Mouse (Mus musculus) forebrain, embryonic 12.5 days (tissue): ENCODE measurements at regions not wholly inside any gene's neighbourhood (a gene's known extent, or its start where the extent isn't known, plus 50 kb on each side); places are given as distances from the start of the nearest gene placed in this dataset.

ENCODE experiments used
- ATAC-seq: fragments of 200-750 bp; cut with Nextera tagmentation; 2 replicates; pipeline ENCODE4 v1.8.0; 2017; ENCODE audit warnings: moderate TSS enrichment; ENCODE audit not compliant: low FRiP score
- H3K27ac ChIP-seq: fragments of 300-500 bp; sonication (generic); 2 replicates; pipeline ENCODE4 v1.5.1; 2016; ENCODE audit warnings: mild to moderate bottlenecking
- H3K27me3 ChIP-seq: fragments of 300-500 bp; sonication (generic); 2 replicates; pipeline ENCODE4 v1.6.1; 2016; ENCODE audit warnings: mild to moderate bottlenecking
- H3K36me3 ChIP-seq: fragments of 300-500 bp; sonication (generic); replicated peaks from 2 replicates; pipeline ENCODE4 v1.6.1; 2016; ENCODE audit warnings: mild to moderate bottlenecking
- H3K4me1 ChIP-seq: fragments of 300-500 bp; sonication (generic); 2 replicates; pipeline ENCODE4 v1.6.1; 2016
- H3K4me2 ChIP-seq: fragments of 300-500 bp; sonication (generic); 2 replicates; pipeline ENCODE4 v1.6.1; 2016; ENCODE audit warnings: mild to moderate bottlenecking, moderate library complexity
- H3K4me3 ChIP-seq: fragments of 300-500 bp; sonication (generic); replicated peaks from 2 replicates; pipeline ENCODE4 v1.5.1; 2016; ENCODE audit warnings: mild to moderate bottlenecking
- H3K9ac ChIP-seq: fragments of 300-500 bp; sonication (generic); 2 replicates; pipeline ENCODE4 v1.6.1; 2016; ENCODE audit warnings: mild to moderate bottlenecking
- H3K9me3 ChIP-seq: fragments of 300-500 bp; sonication (generic); 2 replicates; pipeline ENCODE4 v1.6.1; 2016
- WGBS: fragments of 180-500 bp; shearing (Covaris S2); methylation state at CpG from one replicate; pipeline ENCODE4 v1.1.7; 2016; 5-methylcytosine and 5-hydroxymethylcytosine counted together

DNA sequence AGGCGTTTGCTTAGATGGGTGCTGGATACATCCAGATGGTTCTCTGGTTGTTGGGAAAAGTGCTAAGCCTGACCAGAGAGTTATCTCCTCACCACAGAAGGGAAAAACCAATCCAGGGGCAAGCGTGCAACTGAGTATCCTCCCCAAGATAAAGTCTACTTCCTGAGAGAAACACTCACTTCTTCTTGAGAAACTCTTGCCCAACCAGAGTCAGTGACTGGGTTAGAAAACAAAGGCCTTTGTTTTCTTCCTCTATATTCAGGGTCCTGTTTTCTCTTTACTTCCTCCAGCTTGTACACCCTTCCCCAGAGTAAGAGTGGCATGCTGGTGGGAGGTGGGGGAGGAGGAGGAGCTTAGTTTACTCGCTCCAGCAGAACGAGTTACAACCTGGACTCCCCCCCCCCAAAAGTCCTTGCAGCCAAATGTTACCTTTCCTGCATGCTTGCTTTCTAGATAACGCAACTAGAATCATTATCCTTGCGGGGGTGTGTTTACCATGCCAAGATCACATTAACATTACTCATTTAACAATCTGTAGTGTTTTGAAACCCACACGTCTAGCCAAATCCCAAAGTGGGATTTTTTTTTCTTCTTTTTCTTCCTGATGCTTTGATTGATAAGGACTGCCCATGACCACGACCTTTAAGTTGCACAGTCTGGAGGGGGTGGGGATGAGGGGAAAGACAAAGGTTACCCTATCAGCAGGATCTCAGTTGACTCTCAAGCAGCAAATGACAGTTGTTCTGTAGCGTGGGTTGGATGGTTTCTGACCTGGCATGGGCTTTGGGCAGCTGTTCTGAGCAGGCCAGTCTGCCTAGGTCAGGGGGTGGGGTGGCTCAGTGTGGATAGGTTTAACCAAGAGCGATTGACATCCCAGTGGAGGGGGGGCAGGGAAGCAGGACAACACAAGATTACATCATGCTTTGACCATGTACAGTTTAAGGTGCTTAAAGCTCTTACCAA is 147.4 kb upstream of the Ado start:
- no peaks in the 10 kb centered on the region for H3K36me3 ChIP-seq
- no peaks in the 10 kb centered on the region for H3K27me3 ChIP-seq
- H3K4me1 ChIP-seq, result no peaks in the 10 kb centered on the region
- no peak overlapping the region for H3K9ac ChIP-seq
- H3K9me3 ChIP-seq, result no peaks in the 10 kb centered on the region
- no peak overlapping the region for H3K4me3 ChIP-seq
- 70% methylated on average over 10 of the region's 10 CpGs for WGBS
- no peak overlapping the region for H3K27ac ChIP-seq
- ATAC-seq, result no peak
- no peak overlapping the region for H3K4me2 ChIP-seq

DNA sequence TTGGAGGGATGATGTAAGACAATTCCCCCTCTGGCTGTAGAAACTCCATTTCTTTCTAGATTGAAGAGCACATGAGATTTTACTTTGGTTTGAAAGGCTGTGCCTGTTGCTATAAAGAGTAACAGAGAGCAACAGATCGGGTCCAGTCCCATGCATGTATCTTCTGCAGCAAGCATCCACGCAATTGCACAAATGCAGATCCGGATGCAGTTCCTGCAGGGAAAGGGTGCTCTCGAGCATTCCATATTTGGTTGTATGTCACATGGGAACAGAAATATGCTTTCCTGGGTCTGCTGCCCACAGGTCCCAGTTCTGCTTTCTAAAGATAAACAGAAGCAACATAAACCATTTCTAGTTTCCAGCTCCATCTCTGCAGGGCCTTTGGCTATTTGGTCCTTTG is 146.0 kb upstream of the Ado start:
- WGBS, result 93% methylated on average over 4 of the region's 4 CpGs
- no peak overlapping the region for H3K9ac ChIP-seq

DNA sequence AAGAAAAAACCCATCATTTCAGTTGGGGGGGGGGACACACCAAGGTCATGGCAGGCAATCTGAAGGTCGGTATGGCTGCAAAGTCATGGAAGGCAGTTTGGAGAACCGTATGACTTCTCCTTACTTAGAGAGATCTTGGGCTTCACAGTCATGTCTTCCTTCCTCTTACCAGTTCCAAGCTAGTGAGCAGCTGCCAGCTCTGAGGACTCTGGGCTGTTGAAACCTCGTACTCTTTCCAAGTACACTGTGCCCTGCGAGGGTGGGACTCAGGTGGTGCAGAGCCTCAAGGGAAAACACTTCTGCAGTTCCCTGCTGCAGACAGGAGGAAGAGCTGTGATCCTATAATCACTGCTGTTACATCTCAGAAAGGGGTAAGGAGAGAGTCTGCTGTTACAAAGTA is 144.8 kb upstream of the Ado start:
- H3K4me1 ChIP-seq, result no peaks in the 10 kb centered on the region
- no peak overlapping the region for H3K4me2 ChIP-seq
- WGBS, result 85% methylated on average over 4 of the region's 4 CpGs
- H3K36me3 ChIP-seq, result no peaks in the 10 kb centered on the region
- H3K27me3 ChIP-seq, result no peaks in the 10 kb centered on the region
- H3K27ac ChIP-seq, result no peak overlapping the region
- ATAC-seq, result no peak
- H3K9me3 ChIP-seq, result no peaks in the 10 kb centered on the region
- H3K4me3 ChIP-seq, result no peak overlapping the region
- no peak overlapping the region for H3K9ac ChIP-seq

More for the DNA sequence above, 146.0 kb upstream of the Ado start:
- ATAC-seq, result no peak
- H3K4me2 ChIP-seq, result no peak overlapping the region
- H3K4me1 ChIP-seq, result no peaks in the 10 kb centered on the region
- H3K36me3 ChIP-seq, result no peaks in the 10 kb centered on the region
- H3K27me3 ChIP-seq, result no peaks in the 10 kb centered on the region
- no peak overlapping the region for H3K27ac ChIP-seq
- no peaks in the 10 kb centered on the region for H3K9me3 ChIP-seq
- no peak overlapping the region for H3K4me3 ChIP-seq

DNA sequence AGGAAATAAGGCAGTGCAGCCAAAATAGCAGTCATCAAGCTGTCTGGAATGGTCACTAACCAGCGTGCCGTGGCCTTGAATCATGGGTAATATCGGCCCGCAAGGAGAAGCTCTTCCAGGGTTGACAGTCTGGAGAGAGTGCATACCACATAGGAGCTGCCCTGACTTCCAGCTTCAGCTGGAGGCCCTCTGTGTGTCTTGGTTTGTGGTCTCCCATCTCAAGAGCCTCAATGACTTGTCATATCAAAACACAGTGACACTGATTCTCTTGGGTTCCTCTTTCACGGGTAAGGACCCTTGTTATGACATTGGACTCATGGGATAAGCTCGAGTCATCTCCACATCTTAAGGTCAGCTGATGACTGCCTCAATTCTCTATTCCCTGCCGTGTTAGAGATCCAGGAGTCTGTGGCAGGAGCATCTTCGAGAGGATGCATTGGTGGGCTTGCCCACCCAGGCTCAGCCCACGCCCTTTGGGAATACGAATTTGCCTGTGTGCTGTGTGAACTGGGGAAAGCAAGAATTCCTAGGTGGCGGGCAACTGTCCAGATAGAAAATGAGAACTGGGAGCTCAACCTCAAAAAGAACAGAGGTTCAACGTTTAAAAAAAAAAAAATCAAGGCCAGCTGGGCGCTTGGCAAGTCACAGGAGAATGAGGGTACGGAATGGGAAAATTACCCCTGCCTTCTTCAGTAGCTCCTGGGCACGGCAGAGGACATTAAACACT is 141.4 kb upstream of the Ado start:
- H3K4me1 ChIP-seq, result no peaks in the 10 kb centered on the region
- no peak overlapping the region for H3K4me2 ChIP-seq
- no peak for ATAC-seq
- H3K27me3 ChIP-seq, result no peaks in the 10 kb centered on the region
- H3K27ac ChIP-seq, result no peak overlapping the region
- WGBS, result 89% methylated on average over 15 of the region's 15 CpGs
- H3K4me3 ChIP-seq, result no peak overlapping the region
- no peaks in the 10 kb centered on the region for H3K9me3 ChIP-seq
- H3K36me3 ChIP-seq, result no peaks in the 10 kb centered on the region
- no peak overlapping the region for H3K9ac ChIP-seq

DNA sequence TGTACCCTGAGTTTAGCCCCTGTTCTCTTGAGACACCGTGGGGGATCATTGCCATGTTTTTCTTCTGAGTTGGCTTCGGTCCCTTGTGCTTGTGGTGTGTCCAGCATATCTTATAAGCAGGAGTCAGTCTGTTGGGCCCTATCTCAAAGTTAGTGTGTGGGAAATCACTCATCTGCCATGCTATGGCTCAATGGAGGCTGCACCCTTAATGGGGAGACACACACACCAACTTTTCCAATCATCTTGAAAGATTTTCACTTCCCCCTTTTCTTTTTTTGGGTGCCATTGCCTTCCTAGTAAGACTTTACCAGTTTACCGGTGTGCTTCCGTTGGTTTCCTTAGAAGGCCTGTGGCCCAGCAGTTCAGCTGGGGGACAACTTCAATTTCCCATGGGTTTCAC is 130.6 kb upstream of the Ado start:
- Histone ChIP-seq H3K4me1 (no peaks in the 10 kb centered on the region), H3K9me3 (no peaks in the 10 kb centered on the region), H3K36me3 (no peaks in the 10 kb centered on the region), H3K27ac (no peak overlapping the region), H3K4me2 (no peak overlapping the region), H3K4me3 (no peak overlapping the region), H3K27me3 (no peaks in the 10 kb centered on the region), H3K9ac (no peak overlapping the region)
- 97% methylated on average over 4 of the region's 4 CpGs for WGBS
- ATAC-seq, result no peak

DNA sequence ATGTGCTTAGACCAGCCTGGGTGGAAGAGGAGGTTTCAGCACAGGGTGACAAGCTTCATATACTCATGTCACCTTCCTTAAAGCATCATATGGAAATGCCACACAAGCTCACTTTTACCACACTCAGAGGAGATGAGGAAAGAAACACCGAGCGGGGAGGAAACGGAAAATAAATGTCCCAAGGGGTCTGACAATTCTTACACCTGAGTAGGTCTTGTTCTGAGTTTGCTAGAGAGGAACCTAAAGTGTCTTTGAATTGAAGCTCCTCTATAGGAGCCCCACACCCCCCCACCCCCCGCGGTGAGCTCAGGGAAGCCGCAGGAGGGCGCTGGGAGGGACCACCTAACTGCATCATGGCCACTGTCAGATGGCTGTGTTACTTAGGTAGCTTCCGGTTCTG is 124.7 kb upstream of the Ado start:
- no peak for ATAC-seq
- Histone ChIP-seq H3K36me3 (no peaks in the 10 kb centered on the region), H3K9me3 (no peaks in the 10 kb centered on the region), H3K4me3 (no peak overlapping the region), H3K4me2 (no peak overlapping the region), H3K27ac (no peak overlapping the region), H3K27me3 (no peaks in the 10 kb centered on the region), H3K9ac (no peak overlapping the region), H3K4me1 (no peaks in the 10 kb centered on the region)
- WGBS, result 90% methylated on average over 8 of the region's 8 CpGs

DNA sequence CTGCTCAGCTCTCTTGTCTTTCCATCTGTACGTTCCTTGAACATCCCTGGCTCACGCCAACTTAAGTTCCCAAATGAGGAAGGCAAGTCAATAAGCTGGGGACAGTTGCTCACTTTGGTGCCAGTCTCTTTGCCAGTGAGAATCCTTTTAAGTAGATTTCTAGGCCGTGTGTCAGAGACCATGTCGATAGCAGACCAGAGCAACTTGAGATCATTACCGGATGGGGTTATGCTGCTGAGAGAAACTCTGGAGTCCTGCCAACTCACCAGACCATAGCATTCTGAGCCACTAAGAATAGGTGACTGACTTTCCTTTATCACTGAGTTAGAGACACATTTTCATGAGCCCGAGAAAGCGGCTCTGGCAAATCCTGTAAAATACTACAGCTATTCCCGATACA is 123.5 kb upstream of the Ado start:
- H3K9ac ChIP-seq, result no peak overlapping the region
- no peaks in the 10 kb centered on the region for H3K36me3 ChIP-seq
- H3K9me3 ChIP-seq, result no peaks in the 10 kb centered on the region
- no peak overlapping the region for H3K4me3 ChIP-seq
- no peak overlapping the region for H3K27ac ChIP-seq
- no peak for ATAC-seq
- H3K4me2 ChIP-seq, result no peak overlapping the region
- H3K4me1 ChIP-seq, result no peaks in the 10 kb centered on the region
- 92% methylated on average over 8 of the region's 8 CpGs for WGBS
- no peaks in the 10 kb centered on the region for H3K27me3 ChIP-seq

DNA sequence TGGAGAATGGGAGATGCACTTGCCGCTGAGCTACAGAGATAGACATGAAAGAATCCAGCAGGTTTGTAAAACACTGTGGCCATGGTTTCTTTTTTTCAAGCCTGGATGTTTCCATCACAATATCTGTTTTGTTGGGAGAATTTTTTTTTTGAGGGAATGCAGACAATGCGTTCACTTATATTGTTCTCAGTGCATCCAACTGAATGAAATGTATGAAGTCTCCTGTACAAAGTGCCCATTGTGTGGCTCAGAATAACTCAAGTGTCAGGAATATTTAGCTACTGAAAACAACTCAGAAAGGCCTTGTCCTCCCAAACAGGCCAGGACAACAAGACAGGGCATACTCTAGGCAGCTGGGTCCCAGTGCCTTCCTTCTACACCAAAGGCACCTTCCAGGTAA is 120.3 kb upstream of the Ado start:
- Histone ChIP-seq H3K9ac (no peak overlapping the region), H3K27me3 (no peaks in the 10 kb centered on the region), H3K36me3 (no peaks in the 10 kb centered on the region), H3K4me2 (no peak overlapping the region), H3K9me3 (no peaks in the 10 kb centered on the region), H3K27ac (no peak overlapping the region), H3K4me1 (no peaks in the 10 kb centered on the region), H3K4me3 (no peak overlapping the region)
- no peak for ATAC-seq
- 79% methylated on average over 2 of the region's 2 CpGs for WGBS

DNA sequence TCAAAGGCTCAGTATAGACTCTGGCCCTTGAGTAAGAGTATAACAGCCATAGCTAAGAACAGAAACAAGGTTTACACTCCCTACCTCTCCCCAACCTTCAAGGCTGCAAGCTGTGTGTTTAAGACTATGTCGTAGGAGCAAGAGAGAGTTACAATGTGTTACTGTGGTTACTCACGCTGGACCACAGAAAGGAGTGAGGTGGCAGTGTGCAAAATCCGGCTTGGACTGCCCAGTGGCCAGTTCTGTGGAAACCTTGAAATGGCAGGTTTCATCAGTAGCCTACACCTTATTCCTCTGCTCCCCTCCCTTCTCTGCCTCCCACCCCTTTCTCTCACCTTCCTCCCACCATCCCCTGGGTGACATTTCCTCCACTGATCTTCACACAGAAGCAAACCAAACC is 114.3 kb upstream of the Ado start:
- no peaks in the 10 kb centered on the region for H3K36me3 ChIP-seq
- no peaks in the 10 kb centered on the region for H3K27me3 ChIP-seq
- H3K4me3 ChIP-seq, result no peak overlapping the region
- H3K9me3 ChIP-seq, result no peaks in the 10 kb centered on the region
- no peak overlapping the region for H3K4me2 ChIP-seq
- H3K9ac ChIP-seq, result no peak overlapping the region
- no peaks in the 10 kb centered on the region for H3K4me1 ChIP-seq
- no peak overlapping the region for H3K27ac ChIP-seq
- ATAC-seq, result no peak
- WGBS, result 68% methylated on average over 3 of the region's 3 CpGs

DNA sequence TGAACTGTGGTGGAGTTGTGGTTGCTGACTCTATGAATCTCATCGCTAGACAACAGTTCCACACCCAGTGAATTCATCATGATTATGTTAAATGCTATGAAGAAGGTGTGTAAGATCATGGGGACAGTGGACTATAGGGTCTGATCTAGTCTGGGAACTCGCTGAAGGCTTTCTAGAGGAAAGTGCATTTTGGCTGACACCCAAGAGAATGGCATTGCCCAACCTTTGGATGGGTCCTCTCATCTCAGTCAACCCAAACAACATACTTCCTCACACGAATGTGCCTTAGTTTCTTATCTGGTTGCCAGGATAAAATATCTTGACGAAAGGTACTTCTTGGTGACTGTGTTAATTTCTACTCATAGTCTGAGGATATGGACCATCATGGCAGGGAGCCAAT is 112.9 kb upstream of the Ado start:
- H3K9ac ChIP-seq, result no peak overlapping the region
- H3K4me3 ChIP-seq, result no peak overlapping the region
- H3K4me1 ChIP-seq, result no peaks in the 10 kb centered on the region
- no peaks in the 10 kb centered on the region for H3K9me3 ChIP-seq
- H3K4me2 ChIP-seq, result no peak overlapping the region
- H3K36me3 ChIP-seq, result no peaks in the 10 kb centered on the region
- 80% methylated on average over 4 of the region's 4 CpGs for WGBS
- no peak overlapping the region for H3K27ac ChIP-seq
- no peaks in the 10 kb centered on the region for H3K27me3 ChIP-seq
- no peak for ATAC-seq

DNA sequence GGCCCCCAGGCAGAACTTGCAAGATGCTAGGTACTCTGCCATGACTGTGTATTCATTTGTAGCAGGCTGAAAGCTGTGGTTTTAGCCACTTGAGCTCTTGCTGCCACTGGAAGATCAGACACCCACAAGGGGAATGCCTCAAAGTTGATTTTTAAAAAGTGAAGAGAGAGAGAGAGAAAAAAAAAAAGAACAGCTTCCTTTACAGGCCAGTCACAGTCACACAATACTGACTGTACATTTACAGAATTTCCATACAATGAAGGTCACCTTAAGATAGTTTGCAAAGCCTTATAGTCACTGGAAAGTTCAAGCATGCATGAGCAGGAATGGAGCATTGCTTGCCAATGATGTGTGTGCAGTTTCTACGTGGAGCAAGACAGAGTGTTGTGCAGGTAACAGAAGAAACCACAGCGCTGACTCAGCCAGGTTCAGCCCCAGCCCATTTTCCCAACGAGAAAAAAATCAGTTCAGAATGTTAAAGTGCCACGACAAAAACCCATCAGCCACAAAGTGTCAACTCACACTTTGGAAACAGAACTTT is 109.3 kb upstream of the Ado start:
- H3K4me1 ChIP-seq, result no peaks in the 10 kb centered on the region

DNA sequence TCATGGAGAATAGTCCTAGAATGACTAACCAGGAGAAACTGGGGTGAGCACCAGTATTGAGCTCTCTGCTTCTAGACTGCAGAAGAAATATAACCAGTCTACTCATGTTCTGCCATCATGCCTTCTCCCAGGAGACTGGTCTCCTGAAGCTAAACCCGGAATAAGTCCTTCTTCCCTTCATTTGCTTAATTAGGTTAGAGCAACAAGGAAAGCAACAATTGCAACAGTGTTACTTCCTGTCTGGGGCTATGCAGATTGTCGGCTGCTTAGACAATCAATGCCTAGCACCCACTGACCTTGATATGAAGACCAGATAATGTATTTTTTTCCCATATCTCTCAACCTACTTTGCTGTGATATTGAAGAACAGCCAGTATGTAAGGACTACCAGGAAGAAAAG is 108.5 kb upstream of the Ado start:
- Histone ChIP-seq H3K27me3 (no peaks in the 10 kb centered on the region), H3K4me2 (no peak overlapping the region), H3K9ac (no peak overlapping the region), H3K27ac (no peak overlapping the region), H3K36me3 (no peaks in the 10 kb centered on the region), H3K4me1 (no peaks in the 10 kb centered on the region), H3K4me3 (no peak overlapping the region), H3K9me3 (no peaks in the 10 kb centered on the region)
- WGBS, result 70% methylated on average over 2 of the region's 2 CpGs
- ATAC-seq, result no peak

More for the DNA sequence above, 109.3 kb upstream of the Ado start:
- H3K36me3 ChIP-seq, result no peaks in the 10 kb centered on the region
- ATAC-seq, result no peak
- no peak overlapping the region for H3K9ac ChIP-seq
- H3K4me2 ChIP-seq, result no peak overlapping the region
- 77% methylated on average over 4 of the region's 4 CpGs for WGBS
- H3K27me3 ChIP-seq, result no peaks in the 10 kb centered on the region
- H3K27ac ChIP-seq, result no peak overlapping the region
- H3K9me3 ChIP-seq, result no peaks in the 10 kb centered on the region
- H3K4me3 ChIP-seq, result no peak overlapping the region
